18 mouse cellular contexts compared by ENCODE assay signal in genomic region chr2:72674856-72675440, GRCm38 (mm10).
DNase-seq lines count a peak whose midpoint lies in the region; ATAC-seq and TF ChIP-seq lines count a peak whose summit lies in the region.
"Had no signal": no experiment of that assay in that cellular context is flagged by ENCODE, and none has a peak within 500 bp of the region (broad histone marks: within the 10 kb centered on the region; RNA-seq: fewer than 3 reads in every experiment).

No protein-coding gene starts in this region.

- peaks cover 12% of the 10 kb centered on the region for H3K4me1 ChIP-seq in kidney, embryonic 16.5 days (ENCODE audit: insufficient read depth, low read length)
- peaks cover 8% of the 10 kb centered on the region; the same call in 1 of the 2 replicates for H3K4me1 ChIP-seq in stomach, embryonic 14.5 days (ENCODE audit: control insufficient read depth, insufficient read depth, low read length)
- H3K4me1 ChIP-seq in stomach, postnatal 0 days (replicated peaks; ENCODE audit: control insufficient read depth, insufficient read depth), result no peaks in the 10 kb centered on the region

- no peak overlapping the region for H3K4me3 ChIP-seq in kidney, embryonic 16.5 days (ENCODE audit: low read length)
- no peak overlapping the region for H3K4me3 ChIP-seq in stomach, embryonic 14.5 days (ENCODE audit: low read depth, low read length)
- H3K4me3 ChIP-seq in stomach, postnatal 0 days (ENCODE audit: low read depth, low read length), result no peak overlapping the region
- H3K4me3 ChIP-seq: heart, embryonic 12.5 days; hindbrain, embryonic 15.5 days; limb, embryonic 10.5 days; midbrain, embryonic 13.5 days; neural tube, embryonic 15.5 days had no signal

- H3K4me2 ChIP-seq in kidney, embryonic 16.5 days (replicated peaks; ENCODE audit: low read depth, low read length), result no peak overlapping the region
- no peak overlapping the region for H3K4me2 ChIP-seq in stomach, embryonic 14.5 days (replicated peaks; ENCODE audit: low read depth, low read length)
- H3K4me2 ChIP-seq in stomach, postnatal 0 days (replicated peaks; ENCODE audit: low read depth), result no peak overlapping the region

- DNase-seq in heart, adult 11 months, result peak; percentile 94
- no peak for DNase-seq in heart, postnatal 10 days
- no peak for DNase-seq in kidney, postnatal 36 days
- DNase-seq in stomach, postnatal 0 days (ENCODE audit: low spot score), result no peak
- no peak for DNase-seq in adrenal gland, postnatal 10 days
- DNase-seq: B cell, adult 2 months; cerebellum, adult 2 months; liver, postnatal 0 days; spleen, adult 18-20 months; thymus, adult 2 months had no signal

- no peak for TF ChIP-seq EP300 in stomach, postnatal 0 days (optimal IDR thresholded peaks at IDR 0.05)

- no peaks in the 10 kb centered on the region for H3K9me3 ChIP-seq in kidney, embryonic 16.5 days (ENCODE audit: low read length)
- H3K9me3 ChIP-seq in stomach, embryonic 14.5 days (ENCODE audit: control insufficient read depth, low read depth, low read length), result no peaks in the 10 kb centered on the region
- H3K9me3 ChIP-seq in stomach, postnatal 0 days (ENCODE audit: control insufficient read depth, low read length), result no peaks in the 10 kb centered on the region
- H3K9me3 ChIP-seq: heart, embryonic 12.5 days; hindbrain, embryonic 15.5 days; limb, embryonic 10.5 days; midbrain, embryonic 13.5 days; neural tube, embryonic 15.5 days had no signal

- peak overlapping the region; percentile 44; the same call in 1 of the 2 replicates for H3K27ac ChIP-seq in kidney, embryonic 16.5 days (ENCODE audit: low read length)
- H3K27ac ChIP-seq in stomach, embryonic 14.5 days (ENCODE audit: low read length), result peak overlapping the region; percentile 41
- no peak overlapping the region for H3K27ac ChIP-seq in stomach, postnatal 0 days (replicated peaks)
- H3K27ac ChIP-seq: hindbrain, embryonic 15.5 days; limb, embryonic 10.5 days; midbrain, embryonic 13.5 days; neural tube, embryonic 15.5 days had no signal

- ATAC-seq in kidney, embryonic 16.5 days (ENCODE audit: low FRiP score, low TSS enrichment), result no peak
- ATAC-seq in stomach, embryonic 14.5 days (ENCODE audit: insufficient number of reproducible peaks, insufficient read depth, low FRiP score, low read depth), result no peak
- ATAC-seq in stomach, postnatal 0 days (ENCODE audit: low FRiP score, low TSS enrichment), result no peak
- ATAC-seq: intestine, postnatal 0 days; liver, postnatal 0 days; midbrain, embryonic 13.5 days had no signal

- no peak overlapping the region for H3K9ac ChIP-seq in kidney, embryonic 16.5 days (replicated peaks; ENCODE audit: low read length)
- H3K9ac ChIP-seq in stomach, embryonic 14.5 days (replicated peaks; ENCODE audit: low read depth, low read length), result no peak overlapping the region
- no peak overlapping the region for H3K9ac ChIP-seq in stomach, postnatal 0 days (ENCODE audit: low read length)
- H3K9ac ChIP-seq: heart, embryonic 12.5 days; hindbrain, embryonic 15.5 days; liver, postnatal 0 days; neural tube, embryonic 15.5 days had no signal

- H3K27me3 ChIP-seq in kidney, embryonic 16.5 days (ENCODE audit: insufficient read depth, low read length), result no peaks in the 10 kb centered on the region
- H3K27me3 ChIP-seq in stomach, embryonic 14.5 days (ENCODE audit: control insufficient read depth, insufficient read depth, low read length), result no peaks in the 10 kb centered on the region
- H3K27me3 ChIP-seq in stomach, postnatal 0 days (ENCODE audit: control insufficient read depth, insufficient read depth, low read length), result no peaks in the 10 kb centered on the region
- H3K27me3 ChIP-seq: heart, embryonic 12.5 days; hindbrain, embryonic 15.5 days; neural tube, embryonic 15.5 days had no signal

- TF ChIP-seq CTCF in stomach, postnatal 0 days (IDR thresholded peaks at IDR 0.05; ENCODE audit: low read depth), result no peak

- 64% methylated on average over 6 of the region's 6 CpGs for WGBS in kidney, embryonic 16.5 days
- WGBS in stomach, embryonic 14.5 days, result 63% methylated on average over 6 of the region's 6 CpGs
- WGBS in stomach, postnatal 0 days, result 69% methylated on average over 6 of the region's 6 CpGs

- intact Hi-C loops in heart, postnatal 10 days (cut with DNase I), result no loop called here

- no peaks in the 10 kb centered on the region for H3K36me3 ChIP-seq in kidney, embryonic 16.5 days (ENCODE audit: insufficient read depth, low read length)
- no peaks in the 10 kb centered on the region for H3K36me3 ChIP-seq in stomach, embryonic 14.5 days (ENCODE audit: control insufficient read depth, insufficient read depth, low read length)
- H3K36me3 ChIP-seq in stomach, postnatal 0 days (ENCODE audit: control insufficient read depth, insufficient read depth, low read length), result no peaks in the 10 kb centered on the region
- H3K36me3 ChIP-seq: heart, embryonic 12.5 days; hindbrain, embryonic 15.5 days; limb, embryonic 10.5 days; midbrain, embryonic 13.5 days; neural tube, embryonic 15.5 days had no signal
